Mouse (Mus musculus): ENCODE measurements around the gene Itsn1.

- TF ChIP-seq CTCF (IDR thresholded peaks at IDR 0.05; ENCODE audit: control insufficient read depth, insufficient read depth, insufficient replicate concordance, low read depth, low read length) = no peak
- no peak for TF ChIP-seq POLR2A (IDR thresholded peaks at IDR 0.05; ENCODE audit: control insufficient read depth, low read depth, low read length)
These were observed 135.7 kb downstream of the Itsn1 start for GRCm38 (mm10) chr16:91864646-91865332.
